Mouse (Mus musculus): Measurements from ENCODE around the gene Myo5a.

The Myo5a gene

GRCm38 (mm10) chr9:75071706-75072192 lies 934 bp downstream of the Myo5a start:
- peak; percentile 57 for DNase-seq (ENCODE audit: low read depth, low spot score)

- no peak for DNase-seq (ENCODE audit: low read depth, low spot score)
Observed at GRCm38 (mm10) chr9:75072361-75072760, 1.5 kb downstream of the Myo5a start.

DNA sequence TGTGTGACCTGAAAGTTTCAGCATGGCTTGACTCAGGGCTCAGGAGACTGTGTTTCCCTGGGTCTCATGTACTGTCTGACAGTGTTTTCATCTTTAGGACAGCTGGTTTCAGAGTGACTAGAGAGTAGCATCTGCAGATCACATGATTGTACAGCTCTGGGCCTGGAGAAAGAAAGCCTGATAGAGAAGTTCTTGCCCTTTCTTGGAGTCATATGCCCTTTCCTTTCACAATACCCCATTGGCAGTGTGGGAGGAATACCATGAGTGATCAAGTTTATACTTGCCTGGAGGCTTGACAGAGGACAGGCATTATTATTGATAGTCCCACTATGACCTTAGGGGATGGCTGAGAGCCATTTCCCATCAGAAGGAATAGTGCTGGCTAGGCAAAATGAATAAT lies 6.4 kb downstream of the Myo5a start:
- DNase-seq (ENCODE audit: low read depth, low spot score) = no peak

GRCm38 (mm10) chr9:75085242-75085824 lies 14.5 kb downstream of the Myo5a start:
- DNase-seq (ENCODE audit: low read depth, low spot score) = peak; percentile 71

DNA sequence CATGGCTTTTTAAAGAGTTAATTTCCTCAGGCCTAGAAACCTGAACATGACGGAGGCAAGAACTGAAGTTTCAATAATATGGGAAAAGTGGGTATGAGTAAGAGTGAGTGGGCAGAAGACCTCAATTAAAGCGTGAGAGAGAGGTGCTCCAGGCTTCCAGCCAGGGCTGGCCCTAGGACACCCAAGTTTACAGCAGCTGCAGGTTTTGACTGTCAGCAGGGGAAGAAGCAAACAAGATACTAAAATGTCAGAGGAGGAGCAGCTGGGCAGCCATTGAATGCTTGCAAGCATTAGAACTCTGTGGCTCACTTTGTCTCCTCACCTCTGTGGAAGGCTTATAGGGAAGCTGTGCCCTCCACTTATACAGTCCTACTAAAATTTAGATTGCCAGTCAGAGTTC lies 17.0 kb downstream of the Myo5a start:
- DNase-seq (ENCODE audit: low read depth, low spot score) = no peak

- DNase-seq (ENCODE audit: low read depth, low spot score) = no peak
Observed at GRCm38 (mm10) chr9:75089285-75089684, 18.5 kb downstream of the Myo5a start.

- no peak for DNase-seq (ENCODE audit: low read depth, low spot score)
Observed at GRCm38 (mm10) chr9:75092134-75092533, 21.3 kb downstream of the Myo5a start.

- no peak for DNase-seq (ENCODE audit: low read depth, low spot score)
Observed at GRCm38 (mm10) chr9:75094762-75095161, 23.9 kb downstream of the Myo5a start.

GRCm38 (mm10) chr9:75098937-75099336 lies 28.1 kb downstream of the Myo5a start:
- DNase-seq (ENCODE audit: low read depth, low spot score) = no peak

DNA sequence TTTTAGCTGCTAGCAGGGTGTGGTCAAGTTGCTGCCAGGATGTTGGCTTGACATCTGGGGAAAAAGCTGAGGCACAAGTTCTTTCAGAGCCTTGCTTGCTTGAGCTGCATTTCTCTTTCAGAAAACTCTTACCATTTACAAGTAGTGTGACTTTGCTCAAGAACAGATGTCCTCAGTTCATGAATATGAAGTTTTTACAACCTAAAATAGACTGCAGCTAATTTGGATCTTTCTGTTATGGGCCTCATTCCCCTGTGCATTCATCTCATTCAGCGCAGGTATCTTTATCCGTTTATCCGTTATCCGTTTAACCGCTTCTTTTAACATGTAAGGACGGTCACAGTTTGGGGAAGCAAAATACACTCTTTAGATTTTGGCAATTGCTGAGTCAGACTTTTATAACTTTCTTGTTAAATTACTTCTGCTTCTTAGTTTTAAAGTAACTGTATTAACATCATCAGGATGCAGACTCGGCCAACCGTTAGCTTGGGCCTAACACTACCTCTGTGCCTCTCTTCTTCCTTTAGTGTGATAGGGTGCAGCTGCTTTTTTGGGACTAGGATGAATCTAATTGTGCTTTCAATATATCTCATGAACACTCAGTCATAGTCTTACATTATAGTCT lies 29.5 kb downstream of the Myo5a start:
- DNase-seq (ENCODE audit: low read depth, low spot score) = no peak

GRCm38 (mm10) chr9:75102131-75102530 lies 31.3 kb downstream of the Myo5a start:
- no peak for DNase-seq (ENCODE audit: low read depth, low spot score)

DNA sequence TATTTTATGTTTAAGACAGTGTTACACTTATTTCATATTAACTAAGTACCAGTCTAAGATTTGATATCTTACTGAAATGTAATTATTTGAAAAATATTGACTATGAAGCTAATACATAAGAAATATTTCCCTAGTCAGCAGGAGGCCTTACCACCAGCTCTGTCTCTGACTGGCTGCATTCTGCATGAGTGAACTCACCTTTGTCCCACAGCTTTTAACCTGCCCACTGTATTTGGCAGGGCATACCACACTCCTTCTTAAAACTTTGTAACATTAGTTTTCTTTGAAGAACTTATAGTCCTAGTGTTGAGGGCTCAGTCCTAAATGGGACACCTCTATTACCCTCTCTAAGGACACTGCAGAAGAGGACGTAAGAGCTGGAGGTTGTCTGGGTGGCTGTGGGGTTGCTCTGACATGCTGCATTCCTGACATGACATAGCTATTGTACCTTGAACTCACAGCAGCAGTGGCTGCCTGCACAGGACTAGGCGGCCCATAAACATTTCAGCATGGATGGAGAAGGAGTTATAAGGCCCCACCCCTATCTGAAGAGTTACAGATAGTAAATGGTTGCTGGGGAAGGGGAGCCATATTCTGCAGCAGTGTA lies 45.9 kb downstream of the Myo5a start:
- peak; percentile 6 for DNase-seq (ENCODE audit: low read depth, low spot score)

DNA sequence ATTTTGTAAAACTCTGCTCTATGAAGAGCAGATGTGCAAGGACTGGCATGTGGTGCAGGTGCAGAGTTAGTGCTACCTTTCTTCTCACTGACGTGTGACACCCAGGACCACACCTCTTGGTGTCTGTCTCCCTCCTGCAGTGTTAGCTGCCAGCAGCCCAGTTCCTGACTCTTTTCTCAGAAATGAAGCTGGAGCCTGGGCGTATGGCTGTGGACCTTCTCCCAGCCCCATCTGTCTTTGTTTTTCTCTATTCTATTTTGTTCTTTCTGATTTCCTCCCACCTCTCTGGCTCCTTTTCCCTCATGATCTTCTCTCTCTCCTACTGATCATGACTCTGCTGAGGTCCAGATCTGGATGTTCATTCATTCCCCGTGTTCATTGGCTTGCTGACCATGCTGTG lies 50.3 kb downstream of the Myo5a start:
- no peak for DNase-seq (ENCODE audit: low read depth, low spot score)

DNA sequence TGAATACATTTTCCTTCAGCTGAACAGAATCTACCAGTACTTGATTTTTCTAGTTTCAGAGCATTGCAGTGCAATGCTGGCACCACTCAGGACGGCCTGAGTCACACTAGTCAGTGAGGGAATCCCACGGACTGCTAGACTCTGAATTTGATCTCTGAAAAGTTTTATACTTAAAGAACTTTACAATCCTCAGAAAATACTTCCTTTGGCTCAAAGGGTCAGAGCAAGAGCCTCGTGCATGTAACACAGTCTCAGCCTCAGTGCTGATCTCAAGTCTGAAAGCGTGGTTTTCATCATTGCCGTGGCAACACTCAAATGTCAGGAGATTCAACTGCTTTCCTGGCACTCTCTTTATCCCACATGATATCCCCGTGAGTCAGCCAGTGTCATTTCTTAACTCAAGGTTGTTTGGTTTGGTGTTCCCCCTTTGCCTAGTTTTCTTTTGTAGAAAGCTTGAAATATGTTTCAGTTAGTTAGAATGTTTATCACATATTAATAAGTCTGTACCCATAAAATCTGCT lies 53.4 kb downstream of the Myo5a start:
- DNase-seq (ENCODE audit: low read depth, low spot score) = no peak

- DNase-seq (ENCODE audit: low read depth, low spot score) = no peak
Observed at GRCm38 (mm10) chr9:75130553-75130952, 59.7 kb downstream of the Myo5a start.

DNA sequence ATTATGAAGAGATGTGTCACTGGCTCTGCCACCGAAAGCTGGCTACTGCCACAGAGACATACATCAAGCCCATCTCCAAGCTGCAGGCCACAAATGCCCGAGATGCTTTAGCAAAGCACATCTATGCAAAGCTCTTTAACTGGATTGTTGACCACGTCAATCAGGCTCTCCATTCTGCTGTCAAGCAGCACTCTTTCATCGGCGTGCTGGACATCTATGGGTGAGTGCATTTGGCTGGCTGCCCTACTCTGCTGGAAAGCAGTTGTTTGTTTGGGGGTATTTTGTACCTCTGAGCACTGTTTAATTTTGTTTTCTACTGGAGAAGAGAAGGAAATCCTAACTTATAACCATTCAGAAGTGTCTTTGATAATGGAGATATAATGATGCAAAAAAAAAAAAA lies 76.1 kb downstream of the Myo5a start:
- DNase-seq (ENCODE audit: low read depth, low spot score) = no peak

DNA sequence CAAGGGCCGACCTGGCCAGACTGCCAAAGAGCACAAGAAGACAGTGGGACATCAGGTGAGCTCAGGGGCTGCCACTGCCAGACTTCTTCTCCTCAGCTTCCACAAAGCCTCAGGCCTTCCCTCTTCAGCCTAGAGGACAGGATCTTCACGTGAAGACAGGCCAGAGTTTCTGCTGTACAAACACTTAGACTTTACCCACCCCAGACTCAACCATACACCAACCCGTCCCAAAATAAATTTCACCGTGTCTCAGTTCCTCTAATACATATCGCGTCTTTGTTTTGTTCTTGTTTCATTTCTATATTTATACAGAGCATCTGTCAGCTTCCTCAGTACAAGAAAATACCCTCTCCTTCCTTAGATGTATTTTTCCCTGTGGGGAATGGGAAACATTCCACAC lies 89.7 kb downstream of the Myo5a start:
- no peak for DNase-seq (ENCODE audit: low read depth, low spot score)

GRCm38 (mm10) chr9:75163650-75164049 lies 92.8 kb downstream of the Myo5a start:
- DNase-seq (ENCODE audit: low read depth, low spot score) = no peak

GRCm38 (mm10) chr9:75171721-75172120 lies 100.9 kb downstream of the Myo5a start:
- DNase-seq (ENCODE audit: low read depth, low spot score) = no peak

DNA sequence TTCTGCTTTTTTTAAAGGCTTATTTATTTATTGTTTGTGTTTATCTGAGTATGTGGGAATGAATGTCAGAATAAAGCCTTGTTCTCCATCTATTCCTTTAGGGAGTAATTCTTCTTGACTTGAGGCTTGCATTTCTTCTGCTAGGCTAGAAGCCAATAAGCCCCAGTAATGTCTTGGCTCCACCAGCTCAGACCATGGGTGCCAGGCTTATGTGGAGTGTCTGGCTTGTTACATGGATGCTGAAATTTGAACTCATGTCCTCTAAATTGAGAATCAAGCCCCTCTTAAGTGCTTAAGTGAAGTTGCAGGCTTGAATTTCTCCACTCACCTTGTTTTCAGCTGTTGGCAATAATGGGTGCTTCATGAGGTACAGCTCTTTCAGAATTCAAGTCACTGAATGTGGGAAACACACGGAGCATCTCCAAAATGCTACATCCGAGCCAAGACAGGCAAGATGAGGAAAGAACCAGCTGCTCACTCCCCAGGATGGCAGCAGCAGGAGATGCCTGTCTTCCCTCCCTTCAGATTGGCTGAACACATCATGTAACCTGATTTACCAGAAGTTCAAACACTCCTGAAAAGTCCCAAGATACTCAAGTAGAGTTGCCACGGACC lies 116.9 kb downstream of the Myo5a start:
- no peak for DNase-seq (ENCODE audit: low read depth, low spot score)

GRCm38 (mm10) chr9:75193858-75194257 lies 123.0 kb downstream of the Myo5a start:
- no peak for DNase-seq (ENCODE audit: low read depth, low spot score)

- DNase-seq (ENCODE audit: low read depth, low spot score) = no peak
Observed at GRCm38 (mm10) chr9:75196335-75196734, 125.5 kb downstream of the Myo5a start.
